Mouse (Mus musculus): ENCODE measurements around the gene Calm1.
"Not testable (repeated sequence)": the region's sequence is repeated elsewhere in the genome, so short reads cannot be mapped to it uniquely, and the experiment has no call there.

The Calm1 gene

DNA sequence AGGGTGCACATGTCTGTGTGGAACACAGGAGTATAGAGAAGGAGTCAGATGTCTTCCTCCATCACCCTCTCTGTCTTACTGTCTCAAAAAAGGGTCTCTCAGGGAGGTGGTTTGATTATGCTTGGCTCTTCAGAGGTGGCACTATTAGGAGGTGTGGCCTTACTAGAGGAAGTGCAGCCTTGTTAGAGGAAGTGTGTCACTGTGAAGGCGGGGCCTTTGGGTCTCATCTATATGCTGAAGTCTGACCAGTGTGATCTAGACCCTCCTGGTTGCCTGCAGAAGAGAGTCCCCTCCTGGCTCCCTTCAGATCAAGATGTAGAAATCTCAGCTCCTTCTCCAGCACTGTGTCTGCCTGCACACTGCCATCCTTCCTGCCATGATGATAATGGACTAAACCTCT lies 5.1 kb upstream of the Calm1 start:
- DNase-seq (ENCODE audit: low read depth, low spot score), result no peak

DNA sequence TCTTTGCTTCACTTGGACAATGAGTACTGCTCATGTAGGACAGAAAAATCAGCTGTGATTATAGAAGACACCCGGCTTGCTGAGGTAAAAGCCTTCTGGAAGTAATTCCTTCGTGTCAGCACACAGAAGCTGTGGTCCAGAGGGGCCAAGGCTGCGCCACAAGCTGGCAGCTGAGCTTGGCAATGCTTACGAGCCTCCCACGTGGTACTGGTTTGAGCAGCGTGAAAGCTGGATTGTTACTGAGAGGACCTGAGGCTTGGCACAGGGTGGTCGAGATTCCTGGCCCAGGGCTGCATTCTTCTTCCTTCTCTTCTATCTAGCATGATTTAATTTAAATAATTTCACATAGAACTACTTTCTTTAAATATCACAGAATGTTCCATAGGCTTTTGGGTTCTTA lies 2.4 kb upstream of the Calm1 start:
- no peak for DNase-seq (ENCODE audit: low read depth, low spot score)

DNA sequence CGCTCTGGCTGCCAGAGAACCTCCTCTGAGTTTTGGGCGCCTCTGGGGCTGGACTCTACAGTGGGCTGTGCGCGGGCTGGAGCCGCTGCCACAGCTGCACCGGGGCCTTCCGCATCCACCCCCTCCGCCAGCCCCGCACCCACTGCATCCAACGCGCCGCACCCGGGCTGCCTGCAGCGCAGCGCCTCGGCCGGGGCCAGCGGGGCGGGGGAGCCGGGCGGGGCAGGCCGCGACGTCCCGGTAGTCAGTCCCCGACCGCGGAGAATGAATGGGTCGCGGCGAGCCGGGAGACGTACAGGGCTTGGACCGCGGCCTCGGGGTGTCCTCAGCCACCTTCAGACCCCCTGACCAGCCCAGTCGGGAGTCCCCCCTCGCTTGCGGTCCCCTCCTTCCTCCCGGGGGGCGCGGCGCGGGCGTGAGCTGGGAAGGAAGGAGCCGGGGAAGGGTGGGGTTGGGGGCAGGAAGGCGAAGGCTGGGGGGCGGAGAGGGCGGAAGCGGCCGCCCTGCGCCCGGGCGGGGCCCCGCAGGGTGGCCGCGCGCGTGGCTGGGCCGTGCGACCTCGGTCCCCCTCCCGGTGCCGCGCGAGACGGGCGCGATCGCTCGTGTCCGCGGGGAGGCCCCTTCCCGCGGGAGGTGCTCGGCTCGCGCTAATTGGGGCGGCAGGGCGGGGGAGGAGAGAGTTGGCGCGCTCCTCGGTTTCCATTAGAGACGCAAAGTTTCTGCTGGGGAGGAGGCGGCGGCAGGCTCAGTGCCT lies 833 bp downstream of the Calm1 start:
- DNase-seq (ENCODE audit: low read depth, low spot score), result no peak

DNA sequence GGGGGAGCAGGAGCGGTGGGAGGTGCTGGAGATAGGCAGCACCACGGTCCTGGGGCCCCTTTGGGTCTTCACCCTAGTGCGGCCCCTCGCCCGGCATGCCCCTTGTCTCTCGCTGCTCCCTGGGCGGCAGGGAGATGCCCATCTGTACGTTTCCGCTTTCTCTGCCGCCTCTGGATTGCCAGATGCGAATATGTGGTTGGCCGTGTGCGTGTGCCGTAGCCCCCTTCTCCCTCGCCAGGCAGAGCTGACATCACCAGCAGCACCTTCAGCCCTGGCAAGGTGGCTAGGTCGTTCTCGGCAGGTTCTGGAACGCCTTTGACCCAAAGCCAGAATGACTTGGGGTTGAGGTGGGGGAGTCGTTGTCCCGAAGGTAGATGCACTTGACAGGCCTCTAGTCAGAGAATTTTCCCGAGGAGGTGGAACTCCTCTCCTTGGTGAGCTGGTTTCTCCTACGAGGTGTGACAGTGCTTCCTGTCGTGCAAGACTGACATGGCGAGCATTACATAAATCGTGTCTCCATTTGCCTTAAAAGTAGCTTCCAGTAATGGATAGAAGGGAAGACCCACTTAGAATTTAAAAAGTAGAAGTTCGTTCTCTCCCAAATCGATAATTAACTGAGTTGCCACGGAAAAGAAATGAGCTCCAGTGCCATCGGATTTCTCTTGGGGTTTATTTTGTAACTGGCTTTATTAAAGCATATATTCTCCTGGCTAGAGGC lies 1.6 kb downstream of the Calm1 start:
- no peak for DNase-seq (ENCODE audit: low read depth, low spot score)

DNA sequence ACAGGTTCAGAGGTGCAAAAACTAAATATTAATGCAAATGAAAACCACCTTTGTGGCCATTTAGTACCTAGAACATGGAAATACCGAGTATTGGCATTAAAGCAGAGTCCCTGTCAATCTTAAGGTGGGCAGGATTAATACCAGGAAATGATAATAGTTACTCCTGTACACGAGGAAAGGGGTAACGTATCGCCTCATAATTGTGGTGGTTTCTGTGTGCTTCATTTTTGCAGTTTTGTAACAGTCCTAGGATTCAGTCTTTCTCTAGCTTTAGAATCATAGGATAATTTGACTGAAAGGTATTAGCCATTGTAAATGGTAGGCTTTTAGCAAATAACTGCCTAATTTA lies 2.1 kb downstream of the Calm1 start:
- DNase-seq (ENCODE audit: low read depth, low spot score), result no peak

DNA sequence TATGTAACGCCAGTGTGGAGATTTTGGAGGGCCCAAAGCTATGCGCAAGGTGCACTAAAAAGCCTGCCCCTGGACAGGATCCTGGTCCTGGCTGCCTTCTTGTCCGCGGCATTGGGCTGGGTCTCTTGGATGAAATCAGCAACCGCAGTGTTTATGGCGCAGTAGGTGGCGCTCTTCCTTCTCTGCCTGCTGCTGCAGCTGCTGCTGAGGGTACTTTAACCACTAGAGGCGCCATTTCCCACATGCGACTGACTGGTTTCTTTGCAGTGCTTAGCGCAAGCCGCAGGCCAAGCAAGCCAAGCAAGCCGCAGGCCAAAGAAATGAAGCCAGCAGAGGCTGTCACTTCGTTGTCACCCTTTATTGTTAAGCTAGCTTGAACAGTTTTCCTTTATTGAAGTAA lies 2.6 kb downstream of the Calm1 start:
- DNase-seq (ENCODE audit: low read depth, low spot score), result peak; percentile 95

DNA sequence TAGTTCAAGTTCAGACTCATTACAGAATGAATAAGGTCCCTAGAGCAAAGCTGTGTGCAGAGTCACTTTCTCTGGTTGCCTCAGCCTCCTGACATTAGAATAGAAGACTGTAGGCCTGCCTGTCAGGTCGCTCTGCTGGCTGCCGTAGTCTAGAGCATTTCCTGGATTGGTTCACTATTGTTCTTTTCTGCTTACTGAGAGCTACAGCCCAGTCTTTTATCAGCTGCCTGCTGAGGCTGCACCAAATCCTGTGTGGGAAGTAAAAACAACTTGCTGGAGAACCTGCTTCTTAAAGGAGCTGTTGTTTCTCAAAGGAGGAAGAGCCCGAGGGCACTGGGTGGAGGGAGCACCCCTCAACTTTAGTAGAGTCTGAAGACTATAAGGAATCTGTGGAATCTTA lies 4.5 kb downstream of the Calm1 start:
- no peak for DNase-seq (ENCODE audit: low read depth, low spot score)

DNA sequence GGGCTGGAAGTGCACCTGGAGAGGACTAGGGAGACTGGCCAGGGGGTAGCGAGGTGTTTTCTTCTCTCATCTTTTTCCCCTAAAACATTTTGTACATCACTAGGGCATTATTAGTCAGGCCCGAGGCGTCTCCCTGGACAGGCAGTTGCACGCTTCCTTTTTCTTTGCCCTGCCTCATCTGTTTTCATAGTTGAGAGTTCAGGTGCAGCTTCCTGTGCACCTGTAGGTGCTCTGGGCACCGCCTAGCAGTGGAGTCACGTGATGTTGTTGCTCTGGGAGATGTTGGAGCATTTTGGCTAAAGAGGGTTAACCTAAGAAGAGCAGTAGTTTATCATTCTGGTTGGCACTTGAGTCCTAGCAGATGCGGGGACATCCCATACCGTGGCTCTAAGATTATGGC lies 5.9 kb downstream of the Calm1 start:
- no peak for DNase-seq (ENCODE audit: low read depth, low spot score)

DNA sequence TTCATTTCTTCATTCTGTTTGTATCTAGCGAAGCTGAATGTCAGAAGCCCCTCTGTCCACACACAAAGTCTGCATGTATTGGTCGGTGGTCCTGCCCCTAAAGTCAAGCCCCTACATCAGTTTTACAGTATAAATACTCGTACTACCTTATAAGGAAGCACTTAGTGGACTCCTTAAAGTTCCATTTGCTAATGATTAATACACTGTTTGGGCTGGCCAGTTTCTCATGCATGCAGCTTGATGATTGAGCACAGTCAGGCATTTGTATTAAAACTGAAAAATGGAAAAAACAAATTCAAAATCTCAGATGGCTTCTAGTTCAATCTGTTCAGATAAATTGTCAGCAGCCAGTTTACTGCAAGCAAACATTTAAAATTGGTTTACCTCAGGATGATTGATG lies 7.3 kb downstream of the Calm1 start:
- DNase-seq (ENCODE audit: low read depth, low spot score), result no peak

DNA sequence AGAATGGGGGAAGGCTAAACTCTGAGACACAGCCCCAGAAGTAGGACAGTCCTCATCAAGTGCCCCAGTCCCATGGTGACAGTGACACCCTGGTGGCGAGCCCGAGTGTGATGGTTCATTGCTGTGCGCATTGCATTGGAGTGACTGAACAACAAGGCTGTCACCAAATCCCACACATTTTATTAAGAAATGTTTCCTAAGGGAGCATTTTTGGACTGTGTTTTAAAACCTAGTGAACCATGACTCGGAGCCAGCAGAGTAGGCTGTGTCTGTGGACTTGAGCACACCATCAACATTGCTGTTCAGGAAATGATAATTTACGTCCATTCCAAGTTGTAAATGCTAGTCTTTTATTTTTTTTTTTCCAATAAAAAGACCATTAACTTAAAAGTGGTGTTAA lies 7.7 kb downstream of the Calm1 start:
- DNase-seq (ENCODE audit: low read depth, low spot score), result no peak

DNA sequence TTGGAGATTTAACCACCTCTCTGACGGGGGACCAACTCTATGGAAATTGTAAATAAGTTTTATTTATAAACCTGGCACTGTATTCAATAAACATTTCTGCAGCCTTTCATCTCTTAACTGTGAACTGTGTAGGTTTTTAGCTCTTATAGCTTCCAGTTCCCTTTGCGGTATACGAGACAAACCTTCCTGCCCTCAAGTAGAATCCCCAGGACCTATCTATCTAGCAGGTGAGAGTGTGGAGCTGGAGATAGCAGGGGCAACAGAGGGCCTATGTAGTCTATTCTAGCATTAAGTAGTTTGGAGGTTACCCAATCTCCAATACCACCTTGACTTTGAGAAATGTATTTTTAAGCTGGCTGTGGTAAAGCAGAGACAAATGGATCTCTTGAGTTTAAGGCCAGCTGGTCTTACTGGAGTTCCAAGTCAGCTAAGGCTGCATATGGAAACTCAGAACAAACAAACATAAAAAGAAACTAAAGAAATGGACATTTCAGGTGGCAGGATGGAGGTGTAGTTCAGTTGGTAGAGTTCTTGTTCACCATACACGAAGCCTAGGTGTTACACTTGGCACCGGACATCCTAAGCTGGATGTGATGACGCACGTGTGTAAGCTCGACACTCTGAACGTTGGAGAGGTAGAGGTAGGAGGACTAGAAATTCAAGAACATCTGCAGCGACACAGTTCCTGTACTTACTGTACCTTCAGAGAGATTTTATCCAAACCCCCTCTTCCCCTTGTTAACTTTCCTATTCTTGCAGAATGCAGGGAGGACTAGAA lies 10.7 kb downstream of the Calm1 start:
- no peak for DNase-seq (ENCODE audit: low read depth, low spot score)

DNA sequence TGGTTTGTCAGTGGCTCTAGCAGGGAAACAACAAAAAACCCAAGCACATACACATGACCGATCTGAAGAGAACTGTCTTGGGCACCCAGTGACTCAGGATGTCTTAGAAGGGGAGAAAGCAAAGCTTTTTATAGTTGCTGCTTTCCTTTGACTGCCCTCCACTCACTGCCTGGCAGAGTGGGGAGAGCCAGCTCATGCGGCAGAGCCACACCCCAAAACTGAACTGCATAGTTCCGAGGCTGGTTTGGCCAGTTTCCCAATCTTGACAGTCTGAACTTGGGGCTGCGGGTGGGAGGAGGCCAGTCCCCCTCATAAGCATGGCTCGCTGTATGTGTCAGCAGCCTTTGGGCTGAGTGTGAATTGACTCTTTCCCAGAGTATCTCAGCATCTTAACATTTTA lies 11.7 kb downstream of the Calm1 start:
- DNase-seq (ENCODE audit: low read depth, low spot score), result no peak

DNA sequence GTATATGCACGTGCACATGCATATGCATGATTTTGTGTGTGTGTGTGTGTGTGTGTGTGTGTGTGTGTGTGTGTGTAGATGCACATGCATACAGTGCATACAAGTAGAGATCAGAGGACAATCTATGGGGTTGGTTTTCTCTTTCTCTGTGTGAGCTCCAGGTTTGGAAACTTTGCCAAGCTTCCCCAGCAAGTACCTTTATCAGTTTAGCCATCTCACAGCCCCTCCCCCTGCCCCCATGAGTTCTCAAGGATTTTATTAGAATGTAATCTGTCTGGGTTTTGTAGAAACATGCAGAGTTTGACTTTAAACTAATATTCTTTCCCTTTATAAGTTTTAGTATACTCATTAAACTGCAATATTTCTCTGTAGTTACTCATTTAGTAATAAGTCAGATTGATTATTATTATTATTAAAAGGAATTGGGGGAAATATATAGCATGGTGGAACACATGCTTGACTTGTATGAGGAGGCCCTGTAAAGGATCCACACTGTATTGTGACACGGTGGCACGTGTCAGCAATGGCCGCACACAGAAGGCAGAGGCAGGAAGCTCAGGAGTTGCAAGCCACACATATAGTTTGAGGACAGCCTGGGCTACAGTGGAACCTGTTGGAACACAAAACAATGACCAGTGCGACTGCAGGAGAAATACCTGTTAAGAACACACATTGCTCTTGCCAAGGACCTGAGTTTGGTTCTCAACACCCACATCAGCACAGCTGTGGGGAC lies 12.4 kb downstream of the Calm1 start:
- DNase-seq (ENCODE audit: low read depth, low spot score), result no peak

DNA sequence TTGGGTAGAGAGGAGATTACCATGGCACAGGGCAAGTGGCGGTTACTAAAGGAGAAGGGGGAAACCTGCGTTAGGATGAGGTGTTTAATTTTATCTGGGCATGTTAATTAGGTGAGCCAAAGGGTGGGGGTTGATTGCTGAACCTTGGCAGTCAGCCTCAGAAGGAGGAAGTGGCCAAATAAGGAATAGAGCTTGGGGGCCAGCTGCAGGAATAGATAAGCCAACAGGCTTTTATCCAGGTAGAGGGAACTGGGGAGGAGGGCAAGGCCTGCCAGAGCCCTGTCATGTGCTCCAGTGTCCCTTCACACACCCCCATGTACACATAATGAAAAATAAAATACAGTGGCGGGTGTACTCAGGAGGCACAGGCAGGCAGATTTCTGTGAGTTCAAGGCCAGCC lies 13.2 kb downstream of the Calm1 start:
- DNase-seq (ENCODE audit: low read depth, low spot score), result no peak

DNA sequence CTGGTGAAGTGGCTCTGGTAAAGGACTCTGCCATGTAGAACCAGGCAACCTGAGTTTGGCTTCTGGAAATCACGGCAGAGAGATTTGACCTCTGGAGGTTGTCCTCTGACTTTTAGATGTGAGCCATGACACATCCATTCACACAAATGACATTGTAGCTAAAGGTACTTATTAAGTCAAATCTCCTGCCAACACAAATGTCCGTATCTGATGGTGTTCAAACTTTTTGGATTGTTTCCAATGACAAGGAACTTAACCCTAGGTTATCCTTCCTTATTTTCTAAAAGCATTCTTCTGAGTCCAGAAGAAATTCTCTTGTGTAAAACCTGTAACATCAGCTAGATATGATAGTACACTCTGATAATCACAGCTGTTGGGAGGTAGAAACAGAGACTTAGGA lies 13.9 kb downstream of the Calm1 start:
- DNase-seq (ENCODE audit: low read depth, low spot score), result no peak

DNA sequence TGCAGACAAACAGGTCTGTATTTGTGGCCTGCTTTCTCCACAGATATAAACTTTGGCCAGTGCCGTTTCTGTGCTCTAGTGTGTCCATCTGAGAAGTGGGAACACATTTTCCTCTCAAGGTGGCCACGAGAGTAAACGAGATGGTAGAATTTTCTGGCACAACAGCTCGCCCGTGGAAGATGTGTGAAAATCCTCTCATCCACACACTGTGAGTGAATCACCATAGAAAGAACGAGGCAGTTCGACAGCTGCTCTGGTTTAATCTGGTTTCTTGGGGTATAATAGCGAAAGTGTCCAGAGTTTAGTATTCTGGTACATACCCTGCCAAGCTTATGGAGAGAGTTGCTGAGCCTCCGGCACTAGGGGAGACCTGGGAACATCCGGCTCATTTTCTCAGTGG lies 14.9 kb downstream of the Calm1 start:
- DNase-seq (ENCODE audit: low read depth, low spot score), result no peak

DNA sequence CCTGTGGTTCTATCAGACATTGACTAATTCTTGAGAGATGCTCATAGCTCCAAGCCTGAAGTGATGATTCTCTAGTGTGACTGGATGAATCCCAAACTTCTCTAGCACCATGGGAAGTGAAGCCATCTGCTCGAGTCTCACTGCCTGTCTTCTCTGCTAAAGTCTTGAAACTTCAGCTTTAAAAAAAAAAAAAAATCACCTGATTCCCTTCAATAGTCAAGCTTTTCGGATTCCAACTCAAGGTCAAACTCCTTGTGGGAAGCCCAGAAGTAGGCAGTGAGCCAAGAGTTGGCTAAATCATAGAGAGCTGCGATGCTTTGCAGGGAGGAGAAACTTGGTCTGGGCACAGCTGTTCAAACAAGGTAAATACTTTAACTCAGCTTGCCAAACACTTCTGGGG lies 15.5 kb downstream of the Calm1 start:
- no peak for DNase-seq (ENCODE audit: low read depth, low spot score)

DNA sequence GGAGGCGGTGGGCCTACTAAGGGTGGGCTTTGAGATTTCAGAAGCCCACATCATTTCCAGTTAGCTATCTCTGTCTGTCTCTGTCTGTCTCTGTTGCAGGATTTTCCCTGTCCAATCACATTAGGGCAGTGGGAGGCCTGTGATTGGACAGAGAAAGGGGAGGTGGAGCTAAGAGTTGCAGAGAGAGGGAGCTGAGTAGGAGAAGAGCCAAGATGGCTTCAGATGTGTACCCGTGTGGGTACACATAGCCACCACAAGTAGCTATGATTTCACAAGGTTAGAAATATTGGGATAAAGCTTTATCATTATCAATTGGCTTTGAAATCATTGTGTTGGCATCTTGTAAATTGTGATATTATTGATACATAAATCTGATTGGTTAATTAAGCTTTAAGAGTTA lies 17.9 kb downstream of the Calm1 start:
- DNase-seq (ENCODE audit: low read depth, low spot score), result not testable (repeated sequence)

DNA sequence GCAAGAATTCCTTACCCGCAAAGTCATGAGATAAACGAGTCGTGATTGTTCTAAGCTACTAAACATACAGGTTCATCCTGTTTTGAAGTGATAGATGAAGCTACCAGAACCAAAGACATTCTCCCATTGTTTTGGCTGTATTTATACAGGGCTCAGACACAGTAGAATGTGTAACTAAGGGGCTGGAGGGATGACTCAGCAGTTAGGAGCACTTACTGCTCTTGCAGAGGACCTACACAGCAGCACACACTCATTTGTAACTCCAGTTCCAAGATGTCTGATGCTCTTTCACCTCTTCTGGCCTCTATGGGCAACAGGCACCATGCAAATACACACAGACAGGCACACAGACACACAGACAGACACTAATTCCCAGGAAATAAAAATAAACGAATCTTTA lies 20.8 kb downstream of the Calm1 start:
- no peak for DNase-seq (ENCODE audit: low read depth, low spot score)

DNA sequence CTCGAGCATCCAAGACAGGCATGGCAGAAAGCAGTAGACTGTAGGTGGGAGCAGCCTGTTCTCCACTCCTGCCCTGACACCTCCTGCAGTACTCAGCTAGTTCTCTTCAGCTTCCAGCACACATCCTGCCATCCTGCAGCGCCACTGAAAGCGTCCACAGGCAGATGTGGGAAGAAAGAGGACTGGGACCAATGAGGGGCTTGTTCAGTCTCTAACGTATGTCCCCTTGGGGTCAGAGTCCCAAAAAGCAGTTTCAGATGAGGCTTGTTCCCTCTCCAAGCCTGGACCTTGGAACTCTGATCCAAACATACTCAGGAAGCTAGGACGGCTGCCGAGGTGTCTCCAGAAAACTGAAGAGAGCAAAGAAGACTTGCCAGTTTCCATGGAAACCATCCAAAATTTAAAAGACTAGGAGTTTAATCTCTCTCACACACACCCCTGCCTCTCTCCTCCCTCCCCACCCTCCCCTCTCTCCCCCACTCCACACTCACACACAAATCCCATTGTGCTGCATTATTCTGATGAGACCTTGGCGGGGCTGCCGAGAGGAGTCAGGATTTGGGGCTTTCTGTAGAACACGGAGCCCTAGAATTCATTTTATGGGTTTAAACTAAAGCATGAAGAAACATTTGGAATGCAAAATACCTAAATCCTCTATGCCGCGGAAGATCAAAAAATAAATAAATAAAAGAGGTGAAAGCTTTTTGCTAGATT lies 22.5 kb downstream of the Calm1 start:
- DNase-seq (ENCODE audit: low read depth, low spot score), result no peak

DNA sequence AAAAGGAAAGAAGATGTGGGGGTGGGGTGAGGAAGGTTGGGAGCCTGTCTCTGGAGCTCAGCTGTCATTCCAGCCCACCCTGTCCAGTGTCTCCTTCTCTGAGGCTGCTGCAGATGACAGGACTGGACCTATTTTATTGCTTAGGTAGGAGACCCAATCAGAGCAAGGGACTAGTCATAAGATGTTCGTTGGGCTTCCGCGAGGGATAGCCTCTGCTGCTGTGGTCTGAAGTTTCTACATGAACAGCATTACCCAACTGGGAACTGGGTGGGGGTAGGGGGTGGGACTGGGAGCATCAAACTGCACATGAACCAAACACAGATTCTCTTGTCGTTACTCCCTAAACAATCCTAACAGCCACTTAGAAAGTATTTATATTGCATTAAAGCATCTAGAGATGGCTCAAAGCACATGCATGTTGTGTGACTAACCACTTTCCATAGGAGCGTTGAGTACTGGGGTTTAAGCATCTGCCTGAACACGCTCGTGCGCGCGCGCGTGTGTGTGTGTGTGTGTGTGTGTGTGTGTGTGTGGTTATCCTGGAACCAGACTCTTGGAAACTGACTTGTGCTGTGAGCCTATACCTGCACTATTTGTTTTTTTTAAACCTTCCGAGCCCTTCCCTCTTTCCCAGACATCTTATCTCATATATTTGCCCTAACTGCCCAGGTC lies 23.2 kb downstream of the Calm1 start:
- no peak for DNase-seq (ENCODE audit: low read depth, low spot score)
